Mouse (Mus musculus): Measurements from ENCODE around the gene Rps8. TPM values are rescaled to one million over a fixed set of nuclear protein-coding genes. Genes with fewer than 3 reads are reported as not detected.
"Not testable (repeated sequence)": the region's sequence is repeated elsewhere in the genome, so short reads cannot be mapped to it uniquely, and the experiment has no call there.

Gene Rps8
- 4,230 and 5,237 TPM in 2 replicates for total RNA-seq (2014; fragmentation: Nextera tagmentation)
- 2,283 and 2,839 TPM in 2 replicates for total RNA-seq (2017)

DNA sequence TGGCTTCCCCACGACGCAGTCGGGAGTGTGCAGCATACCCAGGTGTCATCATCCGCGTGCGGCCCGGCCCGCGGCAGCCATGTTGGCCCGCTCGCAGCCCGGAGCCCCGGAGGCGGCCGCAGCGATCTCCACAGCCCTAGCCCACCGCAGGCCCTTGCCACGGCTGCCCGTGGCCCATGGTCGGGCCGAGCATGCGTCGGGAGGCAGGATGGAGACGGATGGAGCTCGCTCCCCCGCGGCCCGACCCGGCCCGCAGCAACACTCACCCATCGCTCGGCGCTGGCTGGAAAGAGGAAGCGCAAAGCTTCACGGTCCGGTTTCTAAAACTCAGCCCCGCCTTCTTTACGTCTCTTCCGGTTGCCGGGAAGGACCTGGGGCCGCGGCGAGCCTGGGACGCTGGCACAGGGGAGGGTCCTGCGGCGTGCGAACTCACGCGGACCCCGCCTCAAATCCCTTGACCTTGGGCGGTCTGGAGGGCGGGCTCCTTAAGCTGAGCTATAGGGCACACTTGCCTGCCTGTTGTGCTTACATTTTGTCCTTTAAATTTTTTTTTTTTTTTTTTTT lies at the start of gene Rps8:
Gene Rps8, minus strand, starts transcription at position 452 of the 564 bp plus-strand sequence.
- ATAC-seq (replicated peaks; ENCODE audit: poor library complexity, severe bottlenecking): peak; percentile 91

GRCm38 (mm10) chr4:117202992-117203354 lies 46.9 kb upstream of the Rps8 start:
- ATAC-seq (replicated peaks; ENCODE audit: poor library complexity, severe bottlenecking): peak; percentile 31

DNA sequence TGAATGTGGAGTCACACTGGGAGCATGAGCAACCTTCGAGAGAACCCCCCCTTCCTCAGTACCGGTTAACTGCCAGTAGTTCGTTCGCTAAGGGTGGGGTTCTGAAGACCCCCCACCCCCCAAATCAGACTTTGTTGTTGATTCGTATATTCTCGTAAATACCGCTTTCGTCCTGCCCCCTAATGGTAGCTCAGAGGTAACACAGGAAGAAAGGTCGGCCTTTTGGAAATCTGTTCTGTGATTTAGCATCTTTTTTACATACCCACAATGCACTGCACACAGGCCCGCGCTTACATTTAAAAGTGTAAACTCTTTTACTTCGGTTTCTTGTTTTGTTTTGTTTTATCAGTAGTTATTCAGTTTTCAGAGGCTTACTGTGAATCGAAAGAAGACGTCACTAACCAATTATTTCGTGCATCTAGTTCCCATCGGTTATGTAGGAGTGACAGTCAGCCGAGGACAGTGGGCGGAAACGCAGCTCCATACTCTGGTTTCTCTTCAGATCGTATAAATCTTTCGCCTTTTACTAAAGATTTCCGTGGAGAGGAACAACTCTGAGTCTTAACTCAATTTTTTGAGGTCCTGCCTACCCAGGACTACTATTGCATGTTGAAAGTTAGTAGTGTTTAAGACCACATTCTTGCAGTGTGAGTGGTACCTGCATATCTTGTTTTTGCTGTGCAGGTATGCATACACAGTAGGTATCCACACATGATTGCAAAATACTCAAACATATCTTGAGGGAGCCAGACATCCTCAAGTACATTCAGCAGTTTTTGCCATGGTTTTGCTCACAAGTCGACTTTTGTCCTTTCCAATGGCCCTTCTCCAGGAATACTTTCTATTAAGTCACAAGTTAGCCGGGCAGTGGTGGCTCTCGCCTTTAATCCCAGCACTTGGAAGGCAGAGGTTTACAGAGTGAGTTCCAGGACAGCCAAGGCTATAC lies 46.3 kb upstream of the Rps8 start:
- peak; percentile 91 for ATAC-seq (replicated peaks; ENCODE audit: poor library complexity, severe bottlenecking)

- ATAC-seq (replicated peaks; ENCODE audit: poor library complexity, severe bottlenecking): no peak
Observed at GRCm38 (mm10) chr4:117191804-117192203, 35.8 kb upstream of the Rps8 start.

DNA sequence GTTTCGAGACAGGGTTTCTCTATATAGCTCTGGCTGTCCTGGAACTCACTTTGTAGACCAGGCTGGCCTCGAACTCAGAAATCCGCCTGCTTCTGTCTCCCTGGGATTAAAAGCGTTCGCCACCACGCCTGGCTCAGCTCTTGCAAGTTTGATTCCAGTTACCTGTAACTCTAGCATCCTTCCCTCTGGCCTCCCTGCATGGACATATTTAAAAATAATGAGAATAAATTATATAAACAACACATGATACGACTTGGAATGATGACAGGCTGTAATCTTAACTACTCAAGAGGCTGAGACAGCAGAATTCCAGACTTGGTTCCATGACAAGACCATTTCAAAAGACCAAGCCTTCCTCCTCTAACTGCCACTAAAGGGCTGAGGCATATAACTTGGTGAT lies 34.6 kb upstream of the Rps8 start:
- ATAC-seq (replicated peaks; ENCODE audit: poor library complexity, severe bottlenecking): 0 out of 2 replicates have a peak, but pooled peaks have one; percentile 7

DNA sequence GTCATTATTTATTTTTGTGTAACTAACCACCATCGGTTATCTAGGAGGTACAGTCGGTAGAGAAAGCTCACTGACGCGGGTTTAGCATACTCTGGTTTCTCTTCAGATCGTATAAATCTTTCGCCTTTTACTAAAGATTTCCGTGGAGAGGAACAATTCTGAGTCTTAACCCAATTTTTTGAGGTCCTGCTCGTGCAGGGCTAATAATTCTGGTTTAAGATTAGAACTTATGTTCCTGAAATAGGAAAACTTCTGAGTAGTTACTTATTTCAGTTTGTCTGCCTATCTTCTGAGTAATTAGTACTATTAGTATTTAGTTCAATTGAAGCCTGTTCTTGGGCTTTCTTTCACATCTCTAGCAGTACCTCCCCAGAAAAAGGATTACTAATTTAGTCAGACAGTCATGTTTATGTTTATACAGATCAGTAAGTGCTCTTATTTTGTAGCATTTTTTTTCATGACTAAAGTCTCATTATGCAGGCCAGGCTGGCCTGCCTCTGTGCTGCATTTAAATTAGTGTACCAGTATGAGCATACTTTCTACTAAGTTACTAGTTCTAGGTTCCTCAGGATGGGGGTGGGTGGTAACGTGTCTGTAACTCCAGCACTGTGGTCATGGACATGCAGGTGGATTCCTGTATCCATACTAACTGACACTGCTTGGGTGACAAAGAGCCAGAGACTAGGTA lies 34.0 kb upstream of the Rps8 start:
- peak; percentile 82 for ATAC-seq (replicated peaks; ENCODE audit: poor library complexity, severe bottlenecking)

- peak; percentile 56 for ATAC-seq (replicated peaks; ENCODE audit: poor library complexity, severe bottlenecking)
Observed at GRCm38 (mm10) chr4:117189382-117189855, 33.4 kb upstream of the Rps8 start.

DNA sequence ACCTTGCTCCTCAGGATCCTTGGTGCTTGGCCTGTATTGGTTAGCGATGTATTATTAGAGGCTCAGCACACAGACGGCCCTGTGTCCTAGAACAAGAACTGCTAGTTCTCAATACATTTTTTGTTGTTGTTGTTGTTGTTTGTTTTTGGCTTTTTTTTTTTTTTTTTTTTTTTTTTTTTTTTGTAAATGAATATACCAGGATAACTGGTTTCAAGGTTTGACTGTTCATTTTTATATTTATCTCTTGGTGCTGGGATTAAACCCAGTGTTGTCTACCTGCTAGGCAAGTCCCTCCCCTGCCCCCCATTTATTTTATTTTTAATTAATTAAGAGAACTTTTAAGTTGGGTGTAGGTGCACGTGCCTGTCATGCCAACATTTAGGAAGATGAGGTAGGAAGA lies 32.9 kb upstream of the Rps8 start:
- no peak for ATAC-seq (replicated peaks; ENCODE audit: poor library complexity, severe bottlenecking)

GRCm38 (mm10) chr4:117182759-117183096 lies 26.7 kb upstream of the Rps8 start:
- ATAC-seq (replicated peaks; ENCODE audit: poor library complexity, severe bottlenecking): not testable (repeated sequence)

- ATAC-seq (replicated peaks; ENCODE audit: poor library complexity, severe bottlenecking): peak; percentile 98
Observed at GRCm38 (mm10) chr4:117181863-117182758, 26.1 kb upstream of the Rps8 start, which contains the start of gene Kif2c. Kif2c (minus strand) TSS chr4:117182639.

DNA sequence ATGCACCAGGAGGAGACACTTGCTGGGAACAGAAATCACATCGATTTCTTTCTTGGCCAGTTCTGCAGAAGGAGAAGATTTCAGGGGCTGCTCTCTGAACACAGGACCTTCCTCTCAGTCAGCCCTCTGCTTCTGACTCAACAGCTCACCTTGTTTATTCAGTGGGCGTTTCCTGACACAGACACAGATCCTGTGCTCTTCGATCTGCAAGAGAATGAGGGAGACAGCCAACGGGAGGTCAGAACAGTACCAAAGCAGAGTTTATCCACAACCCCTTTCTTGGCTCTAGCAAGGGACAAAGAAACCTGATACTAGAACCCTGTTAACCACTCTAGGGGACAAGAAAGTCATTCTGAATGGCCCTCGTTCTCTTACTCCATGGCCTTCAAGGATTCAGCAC lies 13.9 kb upstream of the Rps8 start:
- no peak for ATAC-seq (replicated peaks; ENCODE audit: poor library complexity, severe bottlenecking)

GRCm38 (mm10) chr4:117161183-117161582 lies 5.1 kb upstream of the Rps8 start:
- ATAC-seq (replicated peaks; ENCODE audit: poor library complexity, severe bottlenecking): no peak

DNA sequence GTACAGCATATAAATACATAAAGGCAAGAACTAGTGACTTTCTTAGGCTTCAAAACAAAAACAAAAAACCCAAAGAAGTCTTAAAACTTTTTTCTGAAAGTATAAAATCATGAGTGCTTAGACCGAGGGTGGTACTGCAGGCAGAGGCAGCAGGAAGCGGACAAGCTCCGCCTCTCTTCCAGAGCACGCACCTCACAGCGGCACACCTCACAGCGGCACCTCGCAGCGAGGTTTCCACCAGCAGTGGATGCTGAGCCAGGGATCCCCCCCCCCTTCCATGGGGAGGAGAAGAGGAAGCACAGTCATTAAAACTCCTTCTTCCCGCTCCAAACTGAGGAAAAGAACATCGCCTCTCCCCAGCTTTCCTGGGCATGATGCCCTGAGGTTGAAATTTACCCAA lies 3.6 kb upstream of the Rps8 start:
- ATAC-seq (replicated peaks; ENCODE audit: poor library complexity, severe bottlenecking): no peak

GRCm38 (mm10) chr4:117156372-117156771 lies 329 bp upstream of the Rps8 start:
- ATAC-seq (replicated peaks; ENCODE audit: poor library complexity, severe bottlenecking): no peak

DNA sequence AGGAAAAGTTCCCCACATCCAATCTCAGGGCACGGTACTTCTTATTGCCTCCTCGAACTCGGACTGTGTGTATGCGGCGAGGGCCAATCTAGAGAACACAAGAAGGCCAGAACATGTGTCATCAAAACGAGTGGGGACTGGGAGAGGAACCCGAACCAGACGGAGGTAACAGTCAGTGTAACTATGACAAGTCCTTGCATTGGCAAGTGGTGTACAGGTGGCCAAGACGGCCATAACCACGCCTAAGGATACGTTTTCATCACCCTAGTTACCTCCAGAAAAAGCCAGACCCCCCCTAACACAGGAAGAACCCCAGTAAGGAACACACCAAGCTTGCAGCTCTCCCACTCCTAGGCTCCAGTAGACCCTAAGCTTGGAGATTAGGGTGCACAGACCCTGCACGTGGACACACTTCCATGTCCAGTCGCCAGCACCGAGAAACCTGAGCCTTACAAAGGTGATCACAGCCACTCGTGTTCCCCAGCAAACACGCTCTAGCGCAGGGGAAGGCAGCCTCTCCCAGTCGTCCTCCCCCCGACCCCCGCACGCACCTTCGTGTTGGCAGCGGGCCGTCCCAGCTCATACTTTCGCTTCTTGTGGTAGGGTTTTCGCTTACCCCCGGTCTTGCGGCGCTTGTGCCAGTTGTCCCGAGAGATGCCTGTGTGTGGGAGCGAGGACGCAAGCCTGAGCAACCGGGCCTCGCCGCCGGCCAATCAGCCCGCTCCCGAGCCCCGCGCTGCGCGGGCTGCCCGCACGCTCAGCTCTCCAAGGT lies 837 bp downstream of the Rps8 start:
- no peak for ATAC-seq (replicated peaks; ENCODE audit: poor library complexity, severe bottlenecking)

DNA sequence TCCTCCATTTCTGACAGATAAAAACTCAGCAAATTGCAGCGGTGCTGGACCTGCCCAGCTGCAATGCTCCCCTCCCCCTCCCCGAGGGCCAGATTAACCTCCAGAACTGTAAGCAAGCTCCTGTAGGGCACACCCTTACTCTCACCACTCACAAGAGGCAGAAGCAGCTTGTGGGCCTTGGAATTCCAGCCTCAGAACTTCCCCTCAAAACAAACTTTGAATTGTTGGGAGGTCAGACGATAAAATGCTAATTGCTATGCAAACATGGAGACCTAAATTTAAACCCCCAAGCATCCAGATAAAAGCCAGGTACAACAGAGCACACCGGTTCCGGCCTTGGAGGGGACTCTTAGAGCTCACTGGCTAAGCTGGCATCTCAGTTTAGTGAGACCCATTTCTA lies 3.3 kb downstream of the Rps8 start:
- ATAC-seq (replicated peaks; ENCODE audit: poor library complexity, severe bottlenecking): no peak

DNA sequence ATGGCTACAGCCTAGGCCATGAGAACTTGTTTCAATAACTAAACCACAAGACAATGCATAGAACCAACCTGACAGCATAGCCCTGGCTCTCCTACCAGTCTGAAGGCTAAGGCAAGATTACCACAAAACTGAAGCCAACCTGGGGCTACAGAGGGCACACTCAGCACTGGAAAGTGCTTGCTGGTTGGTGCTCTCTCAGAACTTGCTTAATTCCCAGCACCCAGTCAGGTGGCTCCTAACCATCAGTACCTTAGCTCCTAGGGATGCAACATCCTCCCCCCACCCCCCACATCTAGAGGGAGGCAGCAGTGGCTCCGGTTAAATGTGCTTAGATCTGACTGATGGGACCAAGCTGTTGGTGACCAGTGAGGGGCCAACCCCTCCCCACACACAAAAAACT lies 4.6 kb downstream of the Rps8 start:
- ATAC-seq (replicated peaks; ENCODE audit: poor library complexity, severe bottlenecking): no peak

GRCm38 (mm10) chr4:117150212-117150733 lies 5.8 kb downstream of the Rps8 start:
- no peak for ATAC-seq (replicated peaks; ENCODE audit: poor library complexity, severe bottlenecking)
